Mouse (Mus musculus) adipocyte (in vitro differentiated cells): ENCODE measurements around the gene 1700018B08Rik.

ENCODE experiments used
- DNase-seq: peaks from one replicate; pipeline ENCODE4 v3.0.0-alpha.2; 2016; ENCODE audit warnings: low spot score

The 1700018B08Rik gene

GRCm38 (mm10) chr8:121544276-121544785, at the start of gene 1700018B08Rik:
1700018B08Rik (minus strand) TSS chr8:121544320.
- no peak for DNase-seq

GRCm38 (mm10) chr8:121593293-121593692, 49.2 kb upstream of the 1700018B08Rik start:
- no peak for DNase-seq

GRCm38 (mm10) chr8:121591178-121592066, 47.3 kb upstream of the 1700018B08Rik start:
- DNase-seq: peak; percentile 54

- peak; percentile 83 for DNase-seq
These were observed 46.4 kb upstream of the 1700018B08Rik start, which contains the start of gene Map1lc3b for GRCm38 (mm10) chr8:121590203-121591177. Map1lc3b (plus strand) TSS chr8:121590361.

GRCm38 (mm10) chr8:121589205-121589726, 45.1 kb upstream of the 1700018B08Rik start:
- DNase-seq: no peak

- DNase-seq: no peak
These were observed 44.6 kb upstream of the 1700018B08Rik start for GRCm38 (mm10) chr8:121588750-121589149.

GRCm38 (mm10) chr8:121585159-121585825, 41.2 kb upstream of the 1700018B08Rik start:
- peak; percentile 96 for DNase-seq

GRCm38 (mm10) chr8:121584730-121585129, 40.6 kb upstream of the 1700018B08Rik start:
- DNase-seq: no peak

GRCm38 (mm10) chr8:121583653-121584052, 39.5 kb upstream of the 1700018B08Rik start:
- DNase-seq: peak; percentile 29

- peak; percentile 80 for DNase-seq
These were observed 36.3 kb upstream of the 1700018B08Rik start for GRCm38 (mm10) chr8:121580465-121580864.

- peak; percentile 23 for DNase-seq
These were observed 34.7 kb upstream of the 1700018B08Rik start, which contains the start of gene Fbxo31 for GRCm38 (mm10) chr8:121578676-121579451. Fbxo31 (minus strand) TSS chr8:121578806.

GRCm38 (mm10) chr8:121577751-121578675, 33.9 kb upstream of the 1700018B08Rik start:
- DNase-seq: no peak

- DNase-seq: no peak
These were observed 31.5 kb upstream of the 1700018B08Rik start for GRCm38 (mm10) chr8:121575661-121576060.

GRCm38 (mm10) chr8:121573275-121573674, 29.2 kb upstream of the 1700018B08Rik start:
- peak; percentile 81 for DNase-seq

GRCm38 (mm10) chr8:121572121-121572520, 28.0 kb upstream of the 1700018B08Rik start:
- DNase-seq: no peak

- DNase-seq: no peak
These were observed 26.7 kb upstream of the 1700018B08Rik start for GRCm38 (mm10) chr8:121570801-121571200.

- DNase-seq: no peak
These were observed 26.2 kb upstream of the 1700018B08Rik start for GRCm38 (mm10) chr8:121570335-121570734.

- no peak for DNase-seq
These were observed 24.2 kb upstream of the 1700018B08Rik start for GRCm38 (mm10) chr8:121568321-121568720.

- no peak for DNase-seq
These were observed 19.6 kb upstream of the 1700018B08Rik start for GRCm38 (mm10) chr8:121563701-121564100.
